Mouse (Mus musculus): ENCODE data around the gene Rhox4c. TPM values are rescaled to one million over a fixed set of nuclear protein-coding genes. Genes with fewer than 3 reads are reported as not detected.
"Not testable (repeated sequence)": the region's sequence is repeated elsewhere in the genome, so short reads cannot be mapped to it uniquely, and the experiment has no call there.

The Rhox4c gene
- polyA plus RNA-seq (2015; fragmentation: Nextera tagmentation; extraction: Ambion mirVana) = not detected in 2 replicates

GRCm38 (mm10) chrX:37480037-37480436 is at the start of gene Rhox4c:
TSS of gene Rhox4c (plus strand) at chrX:37480337.
- not testable (repeated sequence) for H3K36me3 ChIP-seq (ENCODE audit: control insufficient read depth, insufficient read depth); ATAC-seq; H3K4me2 ChIP-seq (ENCODE audit: low read length); H3K27ac ChIP-seq (ENCODE audit: low read length); H3K4me1 ChIP-seq (replicated peaks; ENCODE audit: control insufficient read depth, insufficient read depth, low read length); H3K9me3 ChIP-seq (ENCODE audit: control insufficient read depth, low read length); H3K9ac ChIP-seq (replicated peaks; ENCODE audit: low read depth, low read length); H3K4me3 ChIP-seq (replicated peaks; ENCODE audit: low read length); H3K27me3 ChIP-seq (replicated peaks; ENCODE audit: control insufficient read depth, insufficient read depth, low read length)
- 93% methylated on average over 14 of the region's 14 CpGs for WGBS

GRCm38 (mm10) chrX:37432194-37432593 is 47.9 kb upstream of the Rhox4c start, which contains the start of gene Rhox4b:
TSS of gene Rhox4b (plus strand) at chrX:37432494.
- 84% methylated on average over 14 of the region's 15 CpGs for WGBS
- not testable (repeated sequence) for ATAC-seq; H3K4me2 ChIP-seq (ENCODE audit: low read length); H3K9me3 ChIP-seq (ENCODE audit: control insufficient read depth, low read length); H3K4me1 ChIP-seq (replicated peaks; ENCODE audit: control insufficient read depth, insufficient read depth, low read length); H3K27ac ChIP-seq (ENCODE audit: low read length); H3K36me3 ChIP-seq (ENCODE audit: control insufficient read depth, insufficient read depth); H3K4me3 ChIP-seq (replicated peaks; ENCODE audit: low read length); H3K9ac ChIP-seq (replicated peaks; ENCODE audit: low read depth, low read length); H3K27me3 ChIP-seq (replicated peaks; ENCODE audit: control insufficient read depth, insufficient read depth, low read length)

- not testable (repeated sequence) for H3K4me1 ChIP-seq (replicated peaks; ENCODE audit: control insufficient read depth, insufficient read depth, low read length); H3K9me3 ChIP-seq (ENCODE audit: control insufficient read depth, low read length); H3K36me3 ChIP-seq (ENCODE audit: control insufficient read depth, insufficient read depth); H3K27ac ChIP-seq (ENCODE audit: low read length); H3K4me2 ChIP-seq (ENCODE audit: low read length); H3K27me3 ChIP-seq (replicated peaks; ENCODE audit: control insufficient read depth, insufficient read depth, low read length); ATAC-seq; H3K9ac ChIP-seq (replicated peaks; ENCODE audit: low read depth, low read length); H3K4me3 ChIP-seq (replicated peaks; ENCODE audit: low read length)
- WGBS = 89% methylated on average over 4 of the region's 10 CpGs
Observed at GRCm38 (mm10) chrX:37453380-37453779, 26.8 kb upstream of the Rhox4c start, which contains the start of gene Rhox2c. TSS of gene Rhox2c (plus strand) at chrX:37453680.

DNA sequence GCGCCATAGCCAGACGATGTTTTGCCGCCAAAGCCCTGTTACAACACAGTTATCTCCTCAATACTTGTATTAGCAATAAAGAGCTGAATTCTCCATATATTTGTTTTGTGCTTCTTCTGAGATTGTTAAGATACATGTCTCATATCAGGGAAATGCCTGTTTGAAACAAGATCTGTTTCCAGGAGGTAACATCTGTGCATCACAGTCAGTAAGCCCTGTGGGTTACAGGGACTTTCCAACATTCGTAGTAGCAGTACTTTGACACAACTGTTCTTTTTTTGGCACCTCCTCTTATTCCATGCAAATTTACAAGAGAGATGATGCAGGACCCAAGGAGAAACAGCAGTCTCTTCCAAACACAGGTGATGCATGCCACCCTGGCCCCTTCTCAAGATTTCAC is 21.9 kb upstream of the Rhox4c start, which contains the start of gene Rhox3c:
Rhox3c (plus strand) TSS at position 301 of the 400 bp plus-strand sequence.
- H3K27ac ChIP-seq (ENCODE audit: low read length); H3K36me3 ChIP-seq (ENCODE audit: control insufficient read depth, insufficient read depth); H3K9ac ChIP-seq (replicated peaks; ENCODE audit: low read depth, low read length); ATAC-seq; H3K9me3 ChIP-seq (ENCODE audit: control insufficient read depth, low read length); H3K4me1 ChIP-seq (replicated peaks; ENCODE audit: control insufficient read depth, insufficient read depth, low read length); H3K27me3 ChIP-seq (replicated peaks; ENCODE audit: control insufficient read depth, insufficient read depth, low read length); H3K4me3 ChIP-seq (replicated peaks; ENCODE audit: low read length); H3K4me2 ChIP-seq (ENCODE audit: low read length): not testable (repeated sequence)
- WGBS = 95% methylated on average over 3 of the region's 4 CpGs

GRCm38 (mm10) chrX:37514059-37514458 is 33.9 kb downstream of the Rhox4c start, which contains the start of gene Rhox4d:
TSS of gene Rhox4d (plus strand) at chrX:37514359.
- not testable (repeated sequence) for ATAC-seq; H3K27me3 ChIP-seq (replicated peaks; ENCODE audit: control insufficient read depth, insufficient read depth, low read length); H3K27ac ChIP-seq (ENCODE audit: low read length); H3K36me3 ChIP-seq (ENCODE audit: control insufficient read depth, insufficient read depth); H3K4me1 ChIP-seq (replicated peaks; ENCODE audit: control insufficient read depth, insufficient read depth, low read length); H3K9ac ChIP-seq (replicated peaks; ENCODE audit: low read depth, low read length); H3K4me2 ChIP-seq (ENCODE audit: low read length); H3K4me3 ChIP-seq (replicated peaks; ENCODE audit: low read length); H3K9me3 ChIP-seq (ENCODE audit: control insufficient read depth, low read length)
- WGBS = 92% methylated on average over 12 of the region's 18 CpGs

- H3K9ac ChIP-seq (replicated peaks; ENCODE audit: low read depth, low read length); H3K36me3 ChIP-seq (ENCODE audit: control insufficient read depth, insufficient read depth); H3K27ac ChIP-seq (ENCODE audit: low read length); H3K4me2 ChIP-seq (ENCODE audit: low read length); H3K4me3 ChIP-seq (replicated peaks; ENCODE audit: low read length); H3K27me3 ChIP-seq (replicated peaks; ENCODE audit: control insufficient read depth, insufficient read depth, low read length); ATAC-seq; H3K9me3 ChIP-seq (ENCODE audit: control insufficient read depth, low read length); H3K4me1 ChIP-seq (replicated peaks; ENCODE audit: control insufficient read depth, insufficient read depth, low read length): not testable (repeated sequence)
- WGBS = 96% methylated on average over 2 of the region's 8 CpGs
Observed at GRCm38 (mm10) chrX:37530152-37530551, 50.0 kb downstream of the Rhox4c start, which contains the start of gene Rhox2e. TSS of gene Rhox2e (plus strand) at chrX:37530452.

Other genes with a start within 250 kb of the Rhox4c start
- gene Rhox2a, start 235.4 kb upstream of the Rhox4c start, polyA plus RNA-seq (2015; fragmentation: Nextera tagmentation; extraction: Ambion mirVana) = not detected in 2 replicates
- not detected in 2 replicates for gene Rhox3a, start 230.4 kb upstream of the Rhox4c start, polyA plus RNA-seq (2015; fragmentation: Nextera tagmentation; extraction: Ambion mirVana)
- gene Rhox4a, start 215.0 kb upstream of the Rhox4c start, polyA plus RNA-seq (2015; fragmentation: Nextera tagmentation; extraction: Ambion mirVana) = not detected in 2 replicates
- gene Rhox3a2, start 100.3 kb upstream of the Rhox4c start, polyA plus RNA-seq (2015; fragmentation: Nextera tagmentation; extraction: Ambion mirVana) = not detected in 2 replicates
- gene Rhox4a2, start 89.5 kb upstream of the Rhox4c start, polyA plus RNA-seq (2015; fragmentation: Nextera tagmentation; extraction: Ambion mirVana) = not detected in 2 replicates
- not detected in 2 replicates for gene Rhox2b, start 68.3 kb upstream of the Rhox4c start, polyA plus RNA-seq (2015; fragmentation: Nextera tagmentation; extraction: Ambion mirVana)
- not detected in 2 replicates for gene Rhox4b, start 47.8 kb upstream of the Rhox4c start, polyA plus RNA-seq (2015; fragmentation: Nextera tagmentation; extraction: Ambion mirVana)
- not detected in 2 replicates for gene Rhox2c, start 26.7 kb upstream of the Rhox4c start, polyA plus RNA-seq (2015; fragmentation: Nextera tagmentation; extraction: Ambion mirVana)
- not detected in 2 replicates for gene Rhox3c, start 21.8 kb upstream of the Rhox4c start, polyA plus RNA-seq (2015; fragmentation: Nextera tagmentation; extraction: Ambion mirVana)
- not detected in 2 replicates for gene Rhox2d, start 13.1 kb downstream of the Rhox4c start, polyA plus RNA-seq (2015; fragmentation: Nextera tagmentation; extraction: Ambion mirVana)
- not detected in 2 replicates for gene Rhox4d, start 34.0 kb downstream of the Rhox4c start, polyA plus RNA-seq (2015; fragmentation: Nextera tagmentation; extraction: Ambion mirVana)
- gene Rhox2e, start 50.1 kb downstream of the Rhox4c start, polyA plus RNA-seq (2015; fragmentation: Nextera tagmentation; extraction: Ambion mirVana) = not detected in 2 replicates
- gene Rhox3e, start 61.7 kb downstream of the Rhox4c start, polyA plus RNA-seq (2015; fragmentation: Nextera tagmentation; extraction: Ambion mirVana) = not detected in 2 replicates
- not detected in 2 replicates for gene Rhox4e, start 77.1 kb downstream of the Rhox4c start, polyA plus RNA-seq (2015; fragmentation: Nextera tagmentation; extraction: Ambion mirVana)
- not detected in 2 replicates for gene Rhox2f, start 91.1 kb downstream of the Rhox4c start, polyA plus RNA-seq (2015; fragmentation: Nextera tagmentation; extraction: Ambion mirVana)
- gene Rhox3f, start 100.7 kb downstream of the Rhox4c start, polyA plus RNA-seq (2015; fragmentation: Nextera tagmentation; extraction: Ambion mirVana) = not detected in 2 replicates
- not detected in 2 replicates for gene Rhox4f, start 127.4 kb downstream of the Rhox4c start, polyA plus RNA-seq (2015; fragmentation: Nextera tagmentation; extraction: Ambion mirVana)
- gene Rhox3g, start 148.3 kb downstream of the Rhox4c start, polyA plus RNA-seq (2015; fragmentation: Nextera tagmentation; extraction: Ambion mirVana) = not detected in 2 replicates
- gene Rhox2g, start 163.1 kb downstream of the Rhox4c start, polyA plus RNA-seq (2015; fragmentation: Nextera tagmentation; extraction: Ambion mirVana) = not detected in 2 replicates
- not detected in 2 replicates for gene Rhox4g, start 171.0 kb downstream of the Rhox4c start, polyA plus RNA-seq (2015; fragmentation: Nextera tagmentation; extraction: Ambion mirVana)
- gene Rhox3h, start 188.4 kb downstream of the Rhox4c start, polyA plus RNA-seq (2015; fragmentation: Nextera tagmentation; extraction: Ambion mirVana) = not detected in 2 replicates
- gene Rhox2h, start 192.9 kb downstream of the Rhox4c start, polyA plus RNA-seq (2015; fragmentation: Nextera tagmentation; extraction: Ambion mirVana) = not detected in 2 replicates

Data from forebrain, embryonic 16.5 days (tissue).